In genomic region chr17:91531488-91531887, GRCm38 (mm10) we compare ENCODE assay signal across 25 mouse cellular contexts.
DNase-seq lines count a peak whose midpoint lies in the region; ATAC-seq and TF ChIP-seq lines count a peak whose summit lies in the region.
"Had no signal": no experiment of that assay in that cellular context is flagged by ENCODE, and none has a peak within 500 bp of the region (broad histone marks: within the 10 kb centered on the region; RNA-seq: fewer than 3 reads in every experiment).

No protein-coding gene starts in this region.

- H3K4me1 ChIP-seq in MEL (ENCODE audit: control insufficient read depth in 1 of 2, insufficient read depth in 2 of 2, low read length in 2 of 2), result no peaks in the 10 kb centered on the region
- H3K4me1 ChIP-seq: embryonic facial prominence, embryonic 13.5 days; embryonic facial prominence, embryonic 15.5 days; forebrain, embryonic 10.5 days; forebrain, embryonic 13.5 days; forebrain, embryonic 15.5 days had no signal

- H3K9ac ChIP-seq in MEL (ENCODE audit: control insufficient read depth, low read depth, low read length, poor library complexity, severe bottlenecking), result no peak overlapping the region
- H3K9ac ChIP-seq: embryonic facial prominence, embryonic 13.5 days; embryonic facial prominence, embryonic 15.5 days; forebrain, embryonic 13.5 days; forebrain, embryonic 15.5 days; forebrain, postnatal 0 days had no signal

- no peaks in the 10 kb centered on the region for H3K9me3 ChIP-seq in MEL (replicated peaks; ENCODE audit: insufficient read depth, low read length)
- H3K9me3 ChIP-seq: embryonic facial prominence, embryonic 13.5 days; embryonic facial prominence, embryonic 15.5 days; forebrain, embryonic 10.5 days; forebrain, embryonic 13.5 days; forebrain, embryonic 15.5 days; G1E had no signal

- no peak for DNase-seq in layer of hippocampus, adult 2 months (ENCODE audit: low spot score in 2 of 2)
- no peak for DNase-seq in layer of hippocampus, postnatal 14 days (ENCODE audit: low spot score in 2 of 2)
- DNase-seq in 416B (ENCODE audit: low read depth) (peak; percentile 24), MEL (ENCODE audit: low read depth, low spot score) (peak; percentile 39)
- DNase-seq in embryo, embryonic 10.5 days (ENCODE audit: low spot score), result no peak
- DNase-seq: adrenal gland, adult 8-10 months; adrenal gland, postnatal 14 days; adrenal gland, postnatal 36 days; cerebellum, adult 11-12 months; cerebellum, adult 2 months; cerebellum, adult 9-10 months; cerebellum, postnatal 10 days; cerebellum, postnatal 25 days; embryo, embryonic 11 days; forebrain, postnatal 0 days had no signal

- peak; percentile 54 for TF ChIP-seq CTCF in layer of hippocampus, adult 2 months (conservative IDR thresholded peaks at IDR 0.05)
- TF ChIP-seq CTCF in MEL (IDR thresholded peaks at IDR 0.05 in 2 of 3, conservative IDR thresholded peaks at IDR 0.05 in 1 of 3; ENCODE audit: control insufficient read depth in 1 of 3, insufficient read depth in 1 of 3, low read depth in 2 of 3, low read length in 3 of 3, poor library complexity in 1 of 3, severe bottlenecking in 1 of 3), result peak in 2 of 3 experiments; percentile 47 to 56; a peak in 4 of 6 replicates

- peak; percentile 36 for TF ChIP-seq RAD21 in MEL (IDR thresholded peaks at IDR 0.05; ENCODE audit: low read depth, low read length)

- no peaks in the 10 kb centered on the region for H3K27me3 ChIP-seq in MEL (ENCODE audit: control insufficient read depth in 1 of 2, insufficient read depth in 2 of 2, low read length in 2 of 2)
- H3K27me3 ChIP-seq: embryonic facial prominence, embryonic 13.5 days; embryonic facial prominence, embryonic 15.5 days; forebrain, embryonic 13.5 days; forebrain, embryonic 15.5 days; Patski had no signal

- ATAC-seq in granulocyte monocyte progenitor cell, adult 5-6 weeks (replicated peaks; ENCODE audit: poor library complexity, severe bottlenecking), result no peak
- ATAC-seq: activated CD4-positive, CD25-positive, alpha-beta regulatory T cell, adult 4 months; forebrain, embryonic 13.5 days; forebrain, embryonic 15.5 days; forebrain, postnatal 0 days; Patski had no signal

- no peak overlapping the region for H3K27ac ChIP-seq in layer of hippocampus, adult 2 months
- no peak overlapping the region for H3K27ac ChIP-seq in MEL (ENCODE audit: control insufficient read depth, low read depth, low read length)
- H3K27ac ChIP-seq: embryonic facial prominence, embryonic 13.5 days; embryonic facial prominence, embryonic 15.5 days; forebrain, embryonic 10.5 days; forebrain, embryonic 13.5 days; forebrain, embryonic 15.5 days had no signal

- no peaks in the 10 kb centered on the region for H3K36me3 ChIP-seq in MEL (ENCODE audit: control insufficient read depth in 1 of 2, insufficient read depth in 2 of 2, low read length in 2 of 2)
- H3K36me3 ChIP-seq: embryonic facial prominence, embryonic 13.5 days; embryonic facial prominence, embryonic 15.5 days; forebrain, embryonic 10.5 days; forebrain, embryonic 15.5 days; G1E had no signal

- no peak overlapping the region for H3K4me3 ChIP-seq in layer of hippocampus, adult 2 months
- H3K4me3 ChIP-seq in MEL (ENCODE audit: control insufficient read depth in 1 of 2, insufficient read depth in 1 of 2, low read depth in 2 of 2, low read length in 2 of 2), result no peak overlapping the region
- H3K4me3 ChIP-seq: embryonic facial prominence, embryonic 13.5 days; embryonic facial prominence, embryonic 15.5 days; erythroblast, embryonic 14.5 days; forebrain, embryonic 10.5 days; forebrain, embryonic 13.5 days; forebrain, embryonic 15.5 days had no signal

- H3K79me2 ChIP-seq in MEL (ENCODE audit: control insufficient read depth, insufficient read depth, low read length, poor library complexity), result no peaks in the 10 kb centered on the region

- TF ChIP-seq POLR2A in MEL (IDR thresholded peaks at IDR 0.05; ENCODE audit: control insufficient read depth in 1 of 2, insufficient read depth in 1 of 2, low read depth in 1 of 2, low read length in 2 of 2, poor library complexity in 1 of 2), result no peak

- TF ChIP-seq EP300 in MEL (IDR thresholded peaks at IDR 0.05; ENCODE audit: low read depth in 1 of 2, low read length in 2 of 2), result no peak

TF ChIP-seq in MEL, 35 proteins besides CTCF, POLR2A, EP300 and RAD21:
- TF ChIP-seq SMC3 (IDR thresholded peaks at IDR 0.05; ENCODE audit: low read depth, low read length) (peak; percentile 41), ZKSCAN1 (IDR thresholded peaks at IDR 0.05; ENCODE audit: low read depth, low read length) (no peak), ZC3H11A (IDR thresholded peaks at IDR 0.05; ENCODE audit: low read depth, low read length) (0 out of 2 replicates have a peak, but pooled peaks have one; percentile 4), CHD2 (IDR thresholded peaks at IDR 0.05; ENCODE audit: low read length) (no peak)

Comparison
In these comparisons a context has a peak if more than half of its experiments do, and no peak if none do; other contexts are left out.
1. DNase-seq: peak in 416B (single experiment) and MEL (single experiment); none in layer of hippocampus, adult 2 months (0 of 2), layer of hippocampus, postnatal 14 days (0 of 2) and embryo, embryonic 10.5 days (single experiment).